Comparison of ENCODE assay signal across 22 mouse cellular contexts in genomic region chr2:17876155-17876554, GRCm38 (mm10).
A peak's percentile ranks its signal among the peaks of the same experiment; 100 is the strongest.
DNase-seq lines count a peak whose midpoint lies in the region; ATAC-seq and TF ChIP-seq lines count a peak whose summit lies in the region.
"Had no signal": no experiment of that assay in that cellular context is flagged by ENCODE, and none has a peak within 500 bp of the region (broad histone marks: within the 10 kb centered on the region; RNA-seq: fewer than 3 reads in every experiment).

No protein-coding gene starts in this region.

- H3ac ChIP-seq in C2C12 (ENCODE audit: control insufficient read depth, insufficient read length, low read depth): no peak overlapping the region

- no peak for TF ChIP-seq CTCF in heart, postnatal 0 days (IDR thresholded peaks at IDR 0.05; ENCODE audit: low read depth)
- TF ChIP-seq CTCF in C2C12 (IDR thresholded peaks at IDR 0.05; ENCODE audit: control insufficient read depth, insufficient read depth, insufficient read length) (no peak), CH12.LX (conservative IDR thresholded peaks at IDR 0.05 in 1 of 2, IDR thresholded peaks at IDR 0.05 in 1 of 2; ENCODE audit: low read depth in 2 of 2, low read length in 2 of 2) (no peak)

- no peak overlapping the region for H3K4me2 ChIP-seq in heart, postnatal 0 days (ENCODE audit: low read depth, low read length)
- H3K4me2 ChIP-seq in CH12.LX (ENCODE audit: insufficient read depth, low read depth, poor library complexity, severe bottlenecking): no peak overlapping the region

- no peaks in the 10 kb centered on the region for H3K36me3 ChIP-seq in heart, postnatal 0 days (replicated peaks; ENCODE audit: control insufficient read depth, insufficient read depth, low read length)
- H3K36me3 ChIP-seq in C2C12 (ENCODE audit: control insufficient read depth, insufficient read depth): no peaks in the 10 kb centered on the region
- no peaks in the 10 kb centered on the region for H3K36me3 ChIP-seq in CH12.LX (replicated peaks in 1 of 2; ENCODE audit: control insufficient read depth in 1 of 2, insufficient read depth in 1 of 2, low read length in 1 of 2)
- H3K36me3 ChIP-seq: G1E had no signal

- H3K4me1 ChIP-seq in heart, postnatal 0 days (ENCODE audit: control insufficient read depth, insufficient read depth): no peaks in the 10 kb centered on the region
- no peaks in the 10 kb centered on the region; a peak in 1 of 4 replicates for H3K4me1 ChIP-seq in CH12.LX (ENCODE audit: control insufficient read depth in 1 of 2, insufficient read depth in 2 of 2)

- ATAC-seq in heart, postnatal 0 days (ENCODE audit: insufficient read depth, low read depth): peak; percentile 58; the same call in 1 of the 2 replicates
- ATAC-seq: activated CD4-positive, CD25-positive, alpha-beta regulatory T cell, adult 4 months; CD4-positive, CD25-positive, alpha-beta regulatory T cell, adult 4 months; Patski had no signal

- in situ Hi-C loops in CH12.LX (cut with MboI; ENCODE audit: low pct_ligation_motif_present, low pct_unique_long_range_greater_than_20kb, low sequenced_read_pairs): no loop called here

- no peaks in the 10 kb centered on the region for H3K79me3 ChIP-seq in C2C12 (ENCODE audit: low read depth)

- no peak for DNase-seq in heart, postnatal 0 days (ENCODE audit: low spot score)
- no peak for DNase-seq in heart, adult 8-10 months (ENCODE audit: low spot score)
- DNase-seq in CH12.LX (ENCODE audit: extremely low read depth): no peak
- no peak for DNase-seq in left cerebral cortex, adult 8-10 months (ENCODE audit: low spot score in 2 of 2)
- DNase-seq in layer of hippocampus, adult 9-11 months: no peak
- DNase-seq: adrenal gland, adult 2 months; adrenal gland, adult 8-10 months; adrenal gland, postnatal 10 days; adrenal gland, postnatal 14 days; adrenal gland, postnatal 25 days; adrenal gland, postnatal 36 days; B cell, adult 2 months; cerebellum, adult 11 months; cerebellum, adult 11-12 months; cerebellum, adult 18-20 months; cerebellum, adult 2 months; cerebellum, adult 8-10 months had no signal

- no peak for TF ChIP-seq POLR2A in CH12.LX (IDR thresholded peaks at IDR 0.05; ENCODE audit: low read depth, low read length)

- WGBS in heart, postnatal 0 days: 53% methylated on average over 9 of the region's 9 CpGs

- H3K79me2 ChIP-seq in C2C12 (ENCODE audit: control insufficient read depth, insufficient read depth) (no peaks in the 10 kb centered on the region), CH12.LX (replicated peaks; ENCODE audit: control insufficient read depth, extremely low read depth, insufficient read depth, poor library complexity, severe bottlenecking) (no peaks in the 10 kb centered on the region)

- TF ChIP-seq RAD21 in CH12.LX (IDR thresholded peaks at IDR 0.05; ENCODE audit: low read depth, low read length): no peak

- H3K27me3 ChIP-seq in heart, postnatal 0 days (ENCODE audit: control insufficient read depth, insufficient read depth, low read length): no peaks in the 10 kb centered on the region
- H3K27me3 ChIP-seq in C2C12 (ENCODE audit: control insufficient read depth, insufficient read depth, insufficient read length) (no peaks in the 10 kb centered on the region), CH12.LX (replicated peaks) (no peaks in the 10 kb centered on the region)

- H3K9me3 ChIP-seq in heart, postnatal 0 days (replicated peaks; ENCODE audit: control insufficient read depth, low read length): no peaks in the 10 kb centered on the region
- H3K9me3 ChIP-seq in CH12.LX (replicated peaks; ENCODE audit: low read length): no peaks in the 10 kb centered on the region
- H3K9me3 ChIP-seq: G1E had no signal

- no peak overlapping the region for H3K4me3 ChIP-seq in heart, postnatal 0 days (ENCODE audit: low read depth, low read length)
- H3K4me3 ChIP-seq in C2C12 (ENCODE audit: insufficient read depth, poor library complexity, severe bottlenecking) (no peak overlapping the region), CH12.LX (replicated peaks in 1 of 3; ENCODE audit: low read depth in 2 of 3, low read length in 2 of 3, poor library complexity in 1 of 3) (no peak overlapping the region)

- dilution Hi-C loops in CH12.LX (cut with MboI; ENCODE audit: extremely low pct_ligation_motif_present, extremely low pct_unique_long_range_greater_than_20kb, low sequenced_read_pairs): no loop called here

- no peak for TF ChIP-seq EP300 in heart, postnatal 0 days (IDR thresholded peaks at IDR 0.05; ENCODE audit: low read depth)
- no peak for TF ChIP-seq EP300 in CH12.LX (IDR thresholded peaks at IDR 0.05; ENCODE audit: low read length)

- no peak overlapping the region for H3K9ac ChIP-seq in heart, postnatal 0 days (replicated peaks; ENCODE audit: low read depth, low read length)
- no peak overlapping the region for H3K9ac ChIP-seq in CH12.LX (ENCODE audit: insufficient read depth, low read depth)

- H3K27ac ChIP-seq in heart, postnatal 0 days (ENCODE audit: low read depth): no peak overlapping the region
- H3K27ac ChIP-seq in CH12.LX (ENCODE audit: insufficient read depth, low read depth): no peak overlapping the region

TF ChIP-seq in C2C12, 6 proteins besides CTCF, POLR2A, EP300 and RAD21:
- TF ChIP-seq USF1 (IDR thresholded peaks at IDR 0.05; ENCODE audit: low read depth): peak; percentile 10
- no peak for TF ChIP-seq CEBPB (IDR thresholded peaks at IDR 0.05; ENCODE audit: low read depth)

TF ChIP-seq in CH12.LX, 34 proteins besides CTCF, POLR2A, EP300 and RAD21:
- TF ChIP-seq MYC (IDR thresholded peaks at IDR 0.05; ENCODE audit: low read depth, low read length) (no peak), BHLHE40 (IDR thresholded peaks at IDR 0.05; ENCODE audit: low read depth, low read length) (peak; percentile 50; the same call in 1 of the 2 replicates)
